Mouse (Mus musculus): ENCODE measurements at regions not wholly inside any gene's neighbourhood (a gene's known extent, or its start where the extent isn't known, plus 50 kb on each side); places are given as distances from the start of the nearest gene placed in this dataset.

DNA sequence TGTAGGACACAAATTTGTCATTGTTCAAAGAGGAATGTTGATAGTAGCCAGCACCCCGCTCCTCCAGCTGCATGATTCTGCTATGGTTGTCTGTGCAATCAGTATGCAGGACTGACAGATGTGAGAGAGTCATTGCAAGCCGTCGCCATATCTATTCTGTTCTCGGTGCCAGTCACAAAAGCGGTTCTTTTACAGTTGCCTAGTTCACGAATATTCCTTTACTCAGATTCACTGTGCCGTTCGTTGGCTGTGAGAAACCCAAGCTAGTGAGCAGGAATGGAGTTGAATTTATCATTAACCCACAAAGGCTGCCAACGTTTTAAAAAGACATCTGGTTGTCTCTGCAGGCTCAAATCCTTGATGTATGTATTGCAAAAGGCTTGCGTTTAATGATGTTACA, 206.9 kb downstream of the Rchy1 start:
- TF ChIP-seq CTCF (IDR thresholded peaks at IDR 0.05) (no peak), EP300 (IDR thresholded peaks at IDR 0.05) (no peak)

All from lung, postnatal 0 days (tissue).